Mouse (Mus musculus) neural tube, embryonic 14.5 days (tissue): ENCODE results near the gene Elof1. TPM values are rescaled to one million over a fixed set of nuclear protein-coding genes. Genes with fewer than 3 reads are reported as not detected.
A peak's percentile ranks its signal among the peaks of the same experiment; 100 is the strongest.

Experiments used
- ATAC-seq: fragments of 200-750 bp; cut with Nextera tagmentation; 2 replicates; pipeline ENCODE4 v1.8.0; 2017; ENCODE audit warnings: low read depth, mild to moderate bottlenecking, moderate TSS enrichment, moderate library complexity
- H3K27ac ChIP-seq: fragments of 300-500 bp; sonication (generic); 2 replicates; pipeline ENCODE4 v1.5.1; 2014; ENCODE audit warnings: low read depth, mild to moderate bottlenecking, control low read depth, low read length, moderate library complexity, mixed read lengths
- H3K27me3 ChIP-seq: fragments of 300-500 bp; sonication (generic); 2 replicates; pipeline ENCODE4 v1.6.1; 2014; ENCODE audit warnings: low read length; ENCODE audit not compliant: control insufficient read depth, insufficient read depth
- H3K36me3 ChIP-seq: fragments of 300-500 bp; sonication (generic); 2 replicates; pipeline ENCODE4 v1.6.1; 2014; ENCODE audit warnings: low read length, mixed read lengths; ENCODE audit not compliant: control insufficient read depth, insufficient read depth
- H3K4me1 ChIP-seq: fragments of 300-500 bp; sonication (generic); 2 replicates; pipeline ENCODE4 v1.6.1; 2014; ENCODE audit warnings: low read length; ENCODE audit not compliant: control insufficient read depth, insufficient read depth
- H3K4me2 ChIP-seq: fragments of 300-500 bp; sonication (generic); 2 replicates; pipeline ENCODE4 v1.6.1; 2014; ENCODE audit warnings: mild to moderate bottlenecking, low read depth, low read length, control low read depth
- H3K4me3 ChIP-seq: fragments of 300-500 bp; sonication (generic); 2 replicates; pipeline ENCODE4 v1.5.1; 2014; ENCODE audit warnings: low read depth, low read length, control low read depth, mixed read lengths
- H3K9ac ChIP-seq: fragments of 300-500 bp; sonication (generic); replicated peaks from 2 replicates; pipeline ENCODE4 v1.6.1; 2014; ENCODE audit warnings: low read depth, mild to moderate bottlenecking, control low read depth, low read length, mixed read lengths
- H3K9me3 ChIP-seq: fragments of 300-500 bp; sonication (generic); 2 replicates; pipeline ENCODE4 v1.6.1; 2016; ENCODE audit warnings: low read length; ENCODE audit not compliant: control insufficient read depth
- WGBS: fragments of 180-500 bp; shearing (Covaris S2); extraction: QIAGEN DNeasy Blood & Tissue Kit; methylation state at CpG from one replicate; pipeline ENCODE4 v1.1.7; 2014; 5-methylcytosine and 5-hydroxymethylcytosine counted together
- polyA plus RNA-seq: library from polyadenylated mRNA; unstranded; fragments of >200 nt; fragmentation: Nextera tagmentation; extraction: Ambion mirVana; gene quantifications from 2 replicates; pipeline ENCODE4 v1.2.1, GENCODE M21; 2014

The Elof1 gene
- polyA plus RNA-seq, 1 experiment from 2014 or later = 196 TPM

DNA sequence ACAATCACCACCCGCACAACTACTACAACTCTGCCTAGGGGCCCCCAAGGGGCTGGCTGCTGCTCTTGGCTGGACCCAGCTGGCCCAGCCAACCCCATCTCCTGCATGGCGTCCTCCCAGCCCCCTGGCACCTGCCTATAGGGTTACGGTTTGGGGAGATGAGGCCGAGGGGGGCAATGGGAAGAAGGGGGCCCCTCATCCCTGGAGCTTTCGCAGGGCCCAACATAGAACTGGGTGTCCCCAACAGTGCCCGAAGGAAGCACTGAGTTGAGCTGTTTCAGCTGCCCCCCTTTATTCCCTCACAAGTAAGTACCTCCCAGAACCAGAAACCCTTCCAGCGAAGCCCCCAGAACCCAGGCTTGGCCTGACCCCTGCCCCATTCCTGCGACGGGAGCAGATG lies 8.8 kb downstream of the Elof1 start:
- H3K27me3 ChIP-seq = no peaks in the 10 kb centered on the region
- no peaks in the 10 kb centered on the region for H3K4me1 ChIP-seq
- H3K9me3 ChIP-seq = no peaks in the 10 kb centered on the region
- 84% methylated on average over 9 of the region's 9 CpGs for WGBS
- no peak overlapping the region for H3K4me2 ChIP-seq
- H3K27ac ChIP-seq = no peak overlapping the region
- H3K9ac ChIP-seq = no peak overlapping the region
- H3K4me3 ChIP-seq = no peak overlapping the region
- H3K36me3 ChIP-seq = peaks cover 22% of the 10 kb centered on the region
- ATAC-seq = peak; percentile 21; the same call in 1 of the 2 replicates

DNA sequence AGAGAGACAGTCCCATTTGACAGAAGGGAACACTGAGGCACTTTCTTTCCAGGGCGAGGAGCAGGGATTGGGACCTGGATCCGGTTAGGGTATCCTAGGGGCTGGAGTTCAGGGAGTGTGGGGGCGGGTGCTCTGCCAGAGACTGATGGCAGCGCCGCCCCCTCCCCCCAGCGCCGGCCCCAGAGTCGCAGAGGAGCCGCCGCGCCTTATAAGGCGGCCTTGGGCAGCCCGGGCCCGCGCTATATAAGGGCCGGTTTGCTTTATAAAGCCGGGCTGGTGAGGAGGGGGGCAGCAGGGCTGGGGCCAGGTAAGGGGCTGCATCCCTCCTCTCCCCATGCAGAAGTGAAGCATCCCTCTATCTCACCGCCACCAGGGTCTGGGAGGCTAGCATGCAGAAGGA lies 17.1 kb downstream of the Elof1 start:
- H3K36me3 ChIP-seq = no peaks in the 10 kb centered on the region
- no peak for ATAC-seq
- no peak overlapping the region for H3K4me2 ChIP-seq
- WGBS = 9% methylated on average over 17 of the region's 18 CpGs
- no peaks in the 10 kb centered on the region for H3K9me3 ChIP-seq
- H3K4me3 ChIP-seq = no peak overlapping the region
- H3K9ac ChIP-seq = no peak overlapping the region
- H3K27ac ChIP-seq = no peak overlapping the region
- H3K4me1 ChIP-seq = no peaks in the 10 kb centered on the region
- peaks cover 20% of the 10 kb centered on the region for H3K27me3 ChIP-seq

DNA sequence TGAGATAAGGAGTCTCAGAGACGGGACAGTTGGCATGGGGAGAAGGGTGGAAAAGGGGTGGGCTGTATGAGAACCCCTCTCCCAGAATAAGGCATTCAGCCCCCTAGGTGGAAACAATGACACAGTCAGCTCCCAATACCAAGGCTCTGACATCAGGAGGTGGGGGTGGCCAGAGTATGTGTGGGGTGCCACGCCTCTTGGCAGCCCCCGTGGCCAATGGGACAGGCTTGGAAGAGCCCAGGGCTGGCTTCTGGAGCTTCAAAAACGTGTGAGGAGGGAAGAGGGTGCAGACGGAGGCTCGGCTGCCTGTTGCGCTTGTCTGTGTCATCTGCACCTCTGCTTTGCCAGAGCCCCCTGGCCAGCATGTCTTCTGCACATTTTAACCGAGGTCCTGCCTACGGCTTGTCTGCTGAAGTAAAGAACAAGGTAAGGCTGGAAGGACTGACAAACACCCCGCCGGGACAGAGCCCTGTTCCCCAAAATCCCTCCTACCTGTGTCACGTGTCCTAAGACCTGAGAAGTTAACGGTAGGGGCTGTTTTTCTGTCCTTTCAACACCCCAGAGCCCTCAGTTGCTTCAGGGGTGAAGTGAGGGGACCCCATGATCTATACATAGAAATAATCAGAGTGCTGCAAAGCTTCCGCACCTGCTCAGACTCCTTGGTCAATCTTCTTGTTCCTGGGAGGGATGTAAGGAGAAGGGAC lies 17.8 kb downstream of the Elof1 start, which contains the start of gene Cnn1:
Gene Cnn1, plus strand, starts transcription at position 224 of the 704 bp plus-strand sequence.
- Histone ChIP-seq H3K36me3 (no peaks in the 10 kb centered on the region), H3K27me3 (peaks cover 20% of the 10 kb centered on the region), H3K9ac (no peak within 1 kb of the TSS), H3K4me1 (no peaks in the 10 kb centered on the region), H3K4me3 (no peak within 1 kb of the TSS), H3K9me3 (no peaks in the 10 kb centered on the region), H3K27ac (no peak within 1 kb of the TSS), H3K4me2 (no peak within 1 kb of the TSS)
- no peak for ATAC-seq
- WGBS = 12% methylated on average over 14 of the region's 14 CpGs

DNA sequence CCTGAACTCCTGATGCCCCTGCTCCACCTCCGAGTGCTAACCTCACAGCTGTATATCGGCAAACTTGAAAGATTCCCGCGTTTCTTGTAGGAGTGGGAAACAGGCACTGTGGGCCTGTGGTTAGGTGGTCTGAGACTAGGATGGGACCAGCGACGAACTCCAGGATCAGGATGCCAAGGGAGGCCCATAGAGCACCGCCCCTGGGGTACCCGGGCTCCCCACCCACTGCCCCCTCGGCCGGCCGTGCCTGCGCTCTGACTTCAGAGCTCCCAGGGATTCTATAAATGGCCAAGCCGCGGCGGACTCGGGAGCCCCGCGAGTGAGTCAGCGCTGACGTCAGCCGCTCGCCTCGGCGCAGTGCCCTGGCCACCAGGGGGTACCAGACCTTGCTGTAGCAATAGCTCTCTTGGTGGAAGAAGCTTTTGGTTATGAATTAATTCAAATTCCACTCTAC lies 21.1 kb downstream of the Elof1 start:
- Histone ChIP-seq H3K4me3 (peak overlapping the region; percentile 22), H3K4me1 (no peaks in the 10 kb centered on the region), H3K9ac (peak overlapping the region; percentile 52), H3K27ac (no peak overlapping the region), H3K27me3 (peaks cover 16% of the 10 kb centered on the region), H3K9me3 (no peaks in the 10 kb centered on the region), H3K4me2 (peak overlapping the region; percentile 48), H3K36me3 (no peaks in the 10 kb centered on the region)
- ATAC-seq = peak; percentile 60; the same call in 1 of the 2 replicates
- 4% methylated on average over 24 of the region's 24 CpGs for WGBS

GRCm38 (mm10) chr9:22092746-22093145 lies 24.2 kb downstream of the Elof1 start:
- Histone ChIP-seq H3K4me2 (no peak overlapping the region), H3K9ac (no peak overlapping the region), H3K4me3 (no peak overlapping the region), H3K27me3 (peaks cover 1% of the 10 kb centered on the region; the same call in 1 of the 2 replicates), H3K9me3 (no peaks in the 10 kb centered on the region), H3K27ac (no peak overlapping the region), H3K36me3 (no peaks in the 10 kb centered on the region), H3K4me1 (no peaks in the 10 kb centered on the region)
- ATAC-seq = no peak
- WGBS = 94% methylated on average over 6 of the region's 6 CpGs

- Histone ChIP-seq H3K4me3 (no peak overlapping the region), H3K9me3 (no peaks in the 10 kb centered on the region), H3K27ac (no peak overlapping the region), H3K9ac (no peak overlapping the region), H3K4me2 (no peak overlapping the region), H3K36me3 (no peaks in the 10 kb centered on the region), H3K4me1 (peaks cover 6% of the 10 kb centered on the region), H3K27me3 (no peaks in the 10 kb centered on the region)
- ATAC-seq = no peak
- 93% methylated on average over 7 of the region's 7 CpGs for WGBS
These were observed 27.0 kb downstream of the Elof1 start for GRCm38 (mm10) chr9:22089986-22090385.

DNA sequence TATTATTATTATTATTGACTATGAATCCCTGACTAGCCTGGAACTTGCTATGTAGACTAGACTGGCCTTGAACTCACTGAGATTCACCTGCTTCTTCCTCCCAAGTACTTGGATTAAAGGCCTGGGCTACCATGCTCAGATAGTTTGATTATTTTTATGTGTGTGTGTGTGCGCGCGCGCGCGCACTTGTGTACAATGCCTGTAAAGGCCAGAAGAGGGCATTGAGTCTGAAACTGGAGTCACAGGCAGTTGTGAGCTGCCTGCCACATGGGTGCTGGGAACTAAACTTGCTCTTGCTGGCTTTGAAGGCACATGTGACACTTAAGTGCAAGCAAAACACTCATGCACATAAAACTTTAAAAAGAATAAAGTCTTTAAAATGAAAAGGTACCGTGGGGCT lies 27.7 kb downstream of the Elof1 start:
- Histone ChIP-seq H3K27ac (no peak overlapping the region), H3K4me2 (no peak overlapping the region), H3K27me3 (no peaks in the 10 kb centered on the region), H3K36me3 (no peaks in the 10 kb centered on the region), H3K4me1 (peaks cover 6% of the 10 kb centered on the region), H3K9ac (no peak overlapping the region), H3K4me3 (no peak overlapping the region), H3K9me3 (no peaks in the 10 kb centered on the region)
- 97% methylated on average over 7 of the region's 7 CpGs for WGBS
- no peak for ATAC-seq

GRCm38 (mm10) chr9:22087034-22087618 lies 29.8 kb downstream of the Elof1 start:
- Histone ChIP-seq H3K4me2 (no peak overlapping the region), H3K4me1 (peaks cover 6% of the 10 kb centered on the region), H3K9me3 (no peaks in the 10 kb centered on the region), H3K27me3 (no peaks in the 10 kb centered on the region), H3K27ac (no peak overlapping the region), H3K9ac (no peak overlapping the region), H3K4me3 (no peak overlapping the region), H3K36me3 (no peaks in the 10 kb centered on the region)
- 87% methylated on average over 2 of the region's 2 CpGs for WGBS
- no peak for ATAC-seq

DNA sequence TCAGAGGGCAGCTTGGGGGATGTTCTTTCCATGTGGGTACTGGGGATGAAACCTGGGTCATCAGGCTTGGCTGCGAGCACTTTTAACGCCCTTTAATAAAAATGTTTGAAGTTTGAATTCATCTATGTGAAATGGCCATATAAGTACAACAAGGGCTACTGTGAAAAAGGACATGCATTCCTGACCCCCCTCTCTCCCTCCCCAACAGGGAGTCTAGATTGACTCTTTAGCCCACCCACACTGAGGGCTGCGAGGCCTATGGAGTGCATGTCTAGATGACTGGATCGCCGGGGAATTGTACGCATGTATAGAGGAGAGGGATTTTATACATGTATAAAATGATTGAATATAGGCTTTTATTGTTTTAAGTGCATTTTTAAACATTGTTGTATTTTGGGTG lies 31.0 kb downstream of the Elof1 start:
- peak overlapping the region; percentile 83 for H3K4me2 ChIP-seq
- H3K4me1 ChIP-seq = peaks cover 6% of the 10 kb centered on the region
- peak overlapping the region; percentile 64 for H3K9ac ChIP-seq
- WGBS = 82% methylated on average over 6 of the region's 6 CpGs
- no peaks in the 10 kb centered on the region for H3K9me3 ChIP-seq
- H3K4me3 ChIP-seq = peak overlapping the region; percentile 77
- no peaks in the 10 kb centered on the region for H3K36me3 ChIP-seq
- H3K27ac ChIP-seq = peak overlapping the region; percentile 75; the same call in 1 of the 2 replicates
- no peaks in the 10 kb centered on the region for H3K27me3 ChIP-seq
- no peak for ATAC-seq
